Mouse (Mus musculus) CD4-positive, CD25-positive, alpha-beta regulatory T cell, adult 4 months (primary cell): ENCODE results near the gene Pdcd11. TPM values are rescaled to one million over a fixed set of nuclear protein-coding genes. Genes with fewer than 3 reads are reported as not detected.
"Not testable (repeated sequence)": the region's sequence is repeated elsewhere in the genome, so short reads cannot be mapped to it uniquely, and the experiment has no call there.

Experiments
- ATAC-seq: one replicate; pipeline ENCODE4 v1.8.0; 2017
- polyA plus RNA-seq, 2 experiments: library from polyadenylated mRNA; unstranded; fragments of 100-300 nt; shearing (Covaris generic); gene quantifications; one replicate each; pipeline ENCODE4 v1.2.1; 2017

Gene Pdcd11
- polyA plus RNA-seq, 2 experiments from 2014 or later = 7.9 to 9.4 TPM

DNA sequence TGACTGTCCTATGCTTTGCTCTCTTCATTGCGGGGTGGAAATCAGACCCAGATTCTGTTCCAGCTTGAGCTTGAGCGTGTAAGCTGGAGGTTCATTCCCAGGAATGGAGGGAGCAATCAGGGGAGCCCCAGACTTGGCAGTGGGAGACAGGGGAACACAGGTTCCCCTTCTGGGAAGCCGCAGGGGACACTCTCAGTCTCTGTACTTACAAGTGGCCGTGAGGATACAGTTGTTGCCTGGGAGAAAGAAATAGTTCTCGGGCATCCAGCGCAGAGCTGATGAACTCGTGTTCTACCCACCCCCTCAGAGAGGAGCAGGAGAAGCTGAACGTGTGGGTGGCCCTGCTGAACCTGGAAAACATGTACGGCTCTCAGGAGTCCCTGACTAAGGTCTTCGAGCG lies 38.3 kb downstream of the Pdcd11 start:
- ATAC-seq = no peak

DNA sequence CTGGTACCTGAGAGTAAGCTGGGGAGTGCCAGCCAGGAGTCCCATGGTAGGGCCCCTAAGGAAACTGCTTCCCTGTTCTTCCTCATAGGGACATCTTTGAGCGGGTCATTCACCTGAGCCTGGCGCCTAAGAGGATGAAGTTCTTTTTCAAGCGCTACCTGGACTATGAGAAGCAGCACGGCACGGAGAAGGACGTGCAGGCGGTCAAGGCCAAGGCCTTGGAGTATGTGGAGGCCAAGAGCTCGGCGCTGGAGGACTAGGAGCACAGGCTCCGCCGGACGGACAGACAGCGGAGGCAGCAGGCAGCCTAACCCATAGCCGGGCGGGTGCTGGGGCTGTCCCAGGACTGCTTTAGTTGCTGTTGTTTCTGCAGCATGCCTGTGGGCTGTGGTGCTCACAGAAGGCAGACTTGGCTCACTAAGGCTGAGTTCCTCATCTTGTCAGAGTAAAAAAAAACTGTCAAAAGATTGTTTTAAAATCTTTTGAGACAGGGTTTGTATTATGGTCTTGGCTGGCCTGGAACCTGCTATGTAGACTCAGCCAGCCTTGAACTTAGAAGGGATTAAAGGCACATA lies 40.1 kb downstream of the Pdcd11 start:
- ATAC-seq = no peak

DNA sequence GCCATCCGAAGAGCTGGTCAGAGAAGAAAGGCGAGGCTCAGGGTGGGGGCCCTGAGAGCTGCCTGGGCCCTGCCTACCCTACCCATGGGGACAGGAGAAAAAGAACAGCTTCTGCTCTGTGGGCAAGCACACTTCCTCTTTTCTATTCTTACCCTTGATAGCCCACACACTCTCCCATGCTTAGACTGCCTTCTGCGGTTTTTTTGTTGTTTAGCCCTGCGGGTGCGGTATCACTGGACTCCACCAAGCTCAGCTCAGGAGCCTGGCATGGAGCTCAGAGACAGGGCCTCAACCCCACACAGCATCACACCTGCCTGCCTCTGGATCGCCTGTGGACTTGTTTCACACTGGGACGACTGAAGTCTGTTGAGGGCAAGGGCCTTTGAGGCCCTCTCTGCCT lies 42.6 kb downstream of the Pdcd11 start:
- no peak for ATAC-seq

DNA sequence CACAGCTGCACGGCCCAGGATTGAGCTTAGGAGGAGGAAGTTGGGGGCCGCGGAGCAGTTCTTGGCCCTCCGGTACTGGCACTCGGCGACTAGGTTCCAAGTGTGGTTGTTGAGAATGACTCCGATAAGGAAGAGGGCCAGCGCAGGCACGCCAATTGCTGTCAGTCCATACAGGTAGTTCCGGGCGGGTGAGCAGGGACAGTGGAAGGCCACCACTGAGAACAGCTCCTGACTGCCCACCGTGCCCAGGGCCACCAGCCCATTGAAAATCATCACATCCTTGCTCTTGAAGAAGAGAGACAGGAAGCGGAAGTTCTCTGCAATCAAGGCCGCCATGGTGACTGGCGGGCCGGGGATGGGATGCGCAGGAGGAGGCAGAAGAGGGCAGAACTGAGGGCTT lies 45.0 kb downstream of the Pdcd11 start:
- ATAC-seq = no peak

DNA sequence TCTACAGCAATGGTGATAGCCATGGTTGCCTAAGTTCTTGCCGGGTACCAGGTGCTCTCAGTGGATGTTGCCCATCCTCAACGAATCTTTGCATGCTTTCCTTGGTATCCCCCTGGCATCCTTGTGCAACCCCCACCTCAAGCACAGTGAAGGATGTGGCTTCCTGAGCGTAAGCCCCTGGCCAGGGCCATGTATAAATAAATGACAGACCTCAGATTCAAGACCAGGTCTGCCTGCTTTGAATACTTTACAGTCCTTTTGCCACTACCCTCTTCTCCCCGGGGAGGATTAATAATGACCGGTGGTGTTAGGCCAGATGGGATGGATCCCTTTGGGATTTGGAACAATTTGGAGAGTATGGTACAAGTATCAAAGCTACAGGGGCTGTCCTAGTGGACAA lies 45.6 kb downstream of the Pdcd11 start:
- no peak for ATAC-seq

DNA sequence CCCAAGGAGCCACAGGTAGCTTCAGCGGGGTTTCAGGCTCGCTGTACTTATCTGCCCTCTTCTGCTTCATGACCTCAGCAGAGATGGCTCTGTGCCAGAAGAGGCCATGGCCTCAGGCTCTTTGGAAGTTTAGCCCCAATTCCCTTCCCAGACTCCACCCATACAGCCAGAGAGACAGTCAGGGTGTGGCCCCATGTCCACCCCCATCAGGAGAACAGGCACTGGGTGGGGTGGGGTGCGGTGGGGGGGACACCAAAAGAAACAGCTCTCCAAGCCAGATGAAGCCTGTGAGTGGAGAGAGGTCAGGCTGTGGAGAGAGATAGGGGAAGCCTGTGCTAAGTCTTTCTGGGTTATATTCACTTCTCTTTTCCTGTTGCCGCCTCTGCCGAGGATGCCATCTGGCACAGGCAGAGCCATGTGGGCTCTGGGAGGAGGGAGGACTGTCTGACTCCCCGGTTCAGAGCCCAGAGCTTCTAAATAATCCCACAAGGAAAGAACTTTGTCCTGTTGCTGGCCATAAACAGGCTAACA lies 46.5 kb downstream of the Pdcd11 start:
- ATAC-seq = no peak

DNA sequence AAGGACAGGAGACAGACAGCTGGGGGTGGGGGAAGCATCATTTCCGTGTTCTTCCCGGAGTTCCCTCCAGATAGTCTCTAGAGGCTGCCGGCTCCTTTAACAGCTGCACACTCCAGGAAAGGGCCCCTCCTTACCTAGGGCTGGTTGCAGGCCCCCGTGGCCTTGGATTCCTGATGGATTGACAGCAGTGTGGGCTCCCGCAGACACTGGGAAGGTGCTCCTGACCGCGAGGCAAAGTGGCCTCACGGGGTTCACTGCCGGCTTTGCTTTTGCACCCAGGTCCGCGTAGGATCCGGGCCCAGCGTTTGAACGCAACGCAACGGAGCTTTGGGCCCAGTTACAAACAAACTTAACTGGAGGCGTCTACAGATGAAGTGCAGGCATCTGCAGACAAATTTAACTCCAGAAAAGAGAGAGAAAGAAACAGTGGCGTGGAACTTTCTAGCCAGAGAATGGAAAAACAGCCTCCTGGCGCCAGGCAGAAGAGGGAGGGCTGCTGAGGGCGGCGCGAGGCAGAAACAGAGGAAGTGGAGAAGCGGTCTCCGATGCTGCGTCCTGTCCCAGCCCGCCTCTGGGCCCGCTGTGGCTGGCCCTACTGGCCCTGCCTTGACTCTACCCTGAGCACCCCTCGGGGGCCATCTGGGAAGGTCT lies 47.3 kb downstream of the Pdcd11 start, which contains the start of gene Calhm2:
Gene Calhm2, minus strand, starts transcription at position 524 of the 651 bp plus-strand sequence.
- ATAC-seq = peak; percentile 88

DNA sequence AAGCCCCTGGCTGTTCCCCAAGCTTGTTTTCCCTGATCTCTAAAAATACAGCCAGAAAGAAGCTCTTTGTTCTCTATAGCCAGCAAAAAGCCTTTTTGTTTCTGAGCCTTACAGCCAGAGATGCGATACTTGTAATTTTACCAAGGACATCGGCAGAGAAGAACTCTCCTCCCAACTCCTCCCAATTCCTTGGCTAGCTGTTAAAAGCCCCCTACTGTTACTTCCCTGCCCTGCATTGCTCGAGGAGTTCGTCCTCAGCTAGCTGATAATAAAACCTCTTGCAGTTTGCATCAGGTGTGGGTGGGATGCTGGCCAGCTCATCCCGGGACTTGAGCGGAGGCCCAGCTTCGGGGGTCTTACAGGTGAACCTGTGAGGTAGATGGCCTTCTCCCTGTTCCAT lies 49.0 kb downstream of the Pdcd11 start:
- not testable (repeated sequence) for ATAC-seq

DNA sequence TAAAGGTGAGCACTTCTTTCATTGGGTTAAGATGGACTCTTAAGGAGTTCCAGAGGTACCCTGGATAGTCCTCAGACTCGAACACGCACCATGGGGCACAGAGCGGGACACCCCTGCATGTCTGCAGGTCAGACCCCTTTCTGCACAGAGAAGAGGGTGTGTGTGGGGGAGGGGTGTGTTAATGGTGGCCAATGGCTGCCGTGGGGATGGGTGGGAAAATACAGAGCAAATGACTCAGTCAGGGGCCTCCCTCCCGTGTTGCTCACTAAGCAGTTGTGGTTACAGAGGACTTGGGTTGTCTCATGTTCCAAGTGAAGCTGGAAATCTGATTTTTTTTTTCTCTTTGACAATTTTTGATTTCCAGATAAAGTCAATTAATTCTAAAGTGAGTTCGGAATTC lies 51.9 kb downstream of the Pdcd11 start:
- ATAC-seq = no peak

DNA sequence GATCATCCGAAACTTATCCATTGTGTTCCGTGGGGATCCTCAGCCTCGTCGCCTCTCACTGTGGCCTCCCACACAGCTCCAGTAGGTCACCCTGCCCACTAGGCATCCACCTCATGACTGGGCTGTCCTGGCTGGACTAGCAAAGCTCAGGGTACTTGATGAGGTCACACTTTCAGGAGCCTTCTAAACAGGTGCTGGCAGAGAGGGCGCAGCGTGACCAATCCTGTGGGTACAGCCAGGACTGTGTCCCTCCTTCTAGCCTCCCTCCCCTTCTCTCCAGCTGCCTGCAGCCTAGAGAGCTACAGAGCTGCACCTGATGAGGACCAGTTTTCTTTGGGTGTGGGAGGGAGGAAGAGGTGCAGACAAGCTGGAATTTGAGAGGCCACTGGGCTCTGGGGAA lies 53.6 kb downstream of the Pdcd11 start, which contains the start of gene Calhm1:
Gene Calhm1, minus strand, starts transcription at position 101 of the 400 bp plus-strand sequence.
- ATAC-seq = no peak

DNA sequence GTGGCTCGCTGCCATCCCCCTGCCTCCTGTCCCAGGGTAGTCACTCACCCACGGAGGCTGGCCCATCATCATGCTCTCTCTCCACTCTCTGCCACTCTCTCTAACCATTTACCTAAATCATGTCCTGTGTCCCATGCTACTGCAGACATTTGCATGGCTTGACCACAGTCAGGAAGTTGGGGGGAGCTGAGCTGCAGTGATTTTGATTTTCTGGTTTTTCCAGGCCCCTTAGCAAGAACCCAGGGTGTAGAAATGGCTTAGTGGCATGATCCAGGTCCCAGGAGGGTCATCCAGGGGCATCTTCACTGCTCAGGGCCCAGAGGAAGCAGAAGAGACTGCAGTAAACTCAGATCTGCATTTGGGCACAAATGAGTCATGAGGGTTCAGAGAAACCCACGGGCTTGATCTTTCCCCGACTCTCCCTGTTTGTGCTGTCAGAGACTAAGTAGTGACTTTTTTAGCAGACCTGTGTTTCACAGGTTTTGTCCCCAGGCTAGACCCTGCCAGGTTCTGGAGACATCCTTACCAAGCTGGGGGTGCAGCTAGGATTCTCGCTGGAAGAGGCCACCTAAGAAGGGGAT lies 57.8 kb downstream of the Pdcd11 start:
- no peak for ATAC-seq

DNA sequence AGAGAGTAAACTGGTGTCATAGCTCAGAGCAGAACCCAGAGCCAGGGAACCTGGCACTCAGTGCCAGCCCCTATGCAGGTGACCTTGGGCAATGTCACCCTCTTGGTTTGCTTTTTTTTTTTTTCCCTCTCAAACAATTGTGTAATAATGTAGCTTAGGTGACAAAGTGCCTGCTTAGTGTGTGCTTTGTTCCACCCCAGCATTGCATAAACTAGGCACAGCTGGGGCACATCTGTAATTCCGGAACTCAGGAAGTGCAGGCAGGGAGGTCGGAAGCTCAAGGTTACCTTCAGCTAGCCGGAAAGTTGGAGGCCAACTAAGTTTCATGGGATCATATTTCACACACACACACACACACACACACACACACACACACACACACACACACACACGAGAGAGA lies 59.3 kb downstream of the Pdcd11 start:
- no peak for ATAC-seq

DNA sequence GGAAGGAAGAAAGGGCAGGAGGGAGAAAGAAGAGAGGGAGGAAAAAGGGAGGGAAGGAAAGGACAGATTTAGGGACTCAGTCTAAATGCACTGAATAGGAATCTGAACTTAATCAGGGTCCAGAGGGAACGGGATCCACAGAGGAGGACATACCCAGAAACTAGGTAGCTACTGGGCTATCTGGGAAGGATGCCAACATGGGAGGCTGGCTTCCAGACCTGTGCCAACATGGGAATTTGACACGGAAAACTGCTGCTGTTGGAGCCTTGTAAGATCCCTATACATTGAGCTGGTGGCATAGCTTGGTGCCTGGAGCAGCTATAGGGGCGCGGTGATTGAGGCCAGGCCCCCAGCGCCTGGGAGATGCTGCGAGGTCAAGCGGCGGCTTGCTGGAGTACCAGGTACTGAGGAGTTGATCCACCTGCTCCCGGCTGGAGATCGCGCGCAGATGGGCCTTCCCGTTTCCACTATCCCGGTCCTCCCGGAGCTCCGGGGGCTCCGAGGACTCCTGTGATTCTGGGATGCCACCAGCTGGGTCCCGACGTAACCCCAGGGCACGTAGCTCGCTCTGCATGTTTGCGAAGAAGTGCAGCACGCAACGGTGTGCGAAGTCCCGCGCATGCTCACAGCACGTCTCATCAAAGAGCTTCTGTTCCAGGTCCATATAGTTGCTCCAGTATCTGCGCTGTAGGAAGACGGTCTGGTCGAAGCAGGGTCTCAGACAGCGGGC lies 60.9 kb downstream of the Pdcd11 start:
- ATAC-seq = no peak

DNA sequence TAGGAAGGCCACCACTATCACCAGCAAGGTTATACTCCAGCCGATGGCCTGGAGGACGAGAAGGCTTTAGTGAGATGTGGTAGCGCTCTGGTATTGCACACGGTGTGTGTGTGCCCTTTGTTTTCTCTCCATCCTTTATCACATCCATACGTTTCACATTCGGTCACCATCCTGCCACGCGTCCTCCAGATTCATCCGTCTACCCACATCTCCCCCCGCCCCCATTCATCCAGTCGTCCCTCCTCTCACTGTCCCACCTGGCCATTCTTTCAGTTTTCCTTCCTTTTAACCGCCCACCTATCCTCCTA lies 61.4 kb downstream of the Pdcd11 start:
- no peak for ATAC-seq

DNA sequence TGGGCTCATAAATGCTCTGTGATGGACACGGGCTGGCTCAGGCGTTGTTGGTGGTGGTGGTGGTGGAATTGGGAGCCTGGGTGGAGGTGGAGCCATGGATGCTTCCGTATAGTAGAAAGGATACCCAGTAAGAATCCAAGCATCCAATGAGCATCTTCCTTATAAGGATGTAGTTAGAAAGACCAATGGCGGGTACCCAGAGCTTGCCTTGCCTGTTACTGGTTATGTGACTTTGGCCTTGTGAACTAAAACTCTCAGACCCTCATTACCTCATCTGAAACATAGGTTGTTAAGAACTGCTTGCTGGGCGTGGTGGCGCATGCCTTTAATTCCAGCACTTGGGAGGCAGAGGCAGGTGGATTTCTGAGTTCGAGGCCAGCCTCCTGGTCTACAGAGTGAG lies 63.2 kb downstream of the Pdcd11 start:
- no peak for ATAC-seq

DNA sequence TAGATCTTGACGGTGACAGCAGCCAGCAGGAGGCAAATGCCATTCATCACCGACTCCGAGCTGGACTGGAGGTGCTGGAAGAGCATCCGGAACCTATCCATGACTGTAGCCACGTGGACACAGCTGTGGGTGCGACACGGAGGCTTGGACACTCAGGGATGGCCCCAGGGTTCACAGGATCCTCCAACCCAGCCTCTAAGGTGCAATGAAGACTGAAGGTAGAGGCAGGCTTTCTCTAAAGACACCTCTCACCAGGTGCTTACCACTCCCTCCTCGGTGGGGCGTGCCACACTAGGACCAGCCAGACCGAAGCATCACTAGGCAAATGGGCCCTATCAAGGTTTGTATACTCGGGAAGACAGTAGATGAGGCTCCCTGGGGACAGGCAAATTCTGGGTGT lies 67.1 kb downstream of the Pdcd11 start, which contains the start of gene Calhm3:
Gene Calhm3, minus strand, starts transcription at position 101 of the 400 bp plus-strand sequence.
- no peak for ATAC-seq

DNA sequence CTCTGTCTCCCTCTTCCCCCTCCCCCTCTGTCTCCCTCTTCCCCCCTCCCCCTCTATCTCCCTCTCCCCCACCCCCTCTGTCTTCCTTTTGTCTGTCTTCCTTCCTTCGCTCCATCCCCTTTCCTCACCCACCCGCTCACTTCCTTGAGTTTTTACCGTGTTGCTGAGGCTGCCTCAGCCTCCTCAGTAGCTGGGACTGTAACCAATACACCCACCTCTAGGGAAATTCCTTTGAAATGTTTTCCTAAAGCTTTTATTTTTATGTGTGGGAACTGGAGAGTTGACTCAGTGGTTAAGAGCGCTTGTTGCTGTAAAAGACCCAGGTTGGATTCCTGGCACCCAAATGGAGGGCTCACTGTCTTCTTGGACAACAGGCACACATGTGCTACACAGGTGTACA lies 71.1 kb downstream of the Pdcd11 start:
- ATAC-seq = no peak

DNA sequence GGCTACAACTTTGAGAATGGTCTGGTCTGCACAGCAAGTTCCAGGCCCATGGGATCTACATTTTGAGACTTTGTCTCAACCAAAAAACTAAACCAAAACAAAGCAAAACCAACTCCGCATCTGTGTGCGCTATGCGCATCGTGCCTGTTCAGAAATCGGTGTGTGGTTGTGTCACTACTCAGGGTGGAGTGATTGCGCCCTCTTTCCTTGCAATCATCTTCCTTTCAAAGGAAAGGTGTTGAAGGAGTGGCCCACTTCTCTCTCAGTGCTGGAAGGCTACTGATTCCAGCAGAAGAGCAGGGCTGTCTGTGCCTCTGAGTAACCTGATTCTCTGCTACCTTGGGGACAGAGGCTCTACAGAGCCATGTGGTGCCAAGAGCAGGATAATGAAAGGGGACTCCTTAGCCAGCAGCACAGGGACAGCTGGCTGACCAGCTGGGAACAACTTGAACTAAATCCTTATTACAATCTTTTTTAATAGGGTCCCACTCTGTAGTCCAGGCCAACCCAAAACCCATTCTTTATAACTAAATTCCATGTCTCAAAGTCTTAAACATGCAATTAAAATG lies 72.7 kb downstream of the Pdcd11 start:
- ATAC-seq = no peak

DNA sequence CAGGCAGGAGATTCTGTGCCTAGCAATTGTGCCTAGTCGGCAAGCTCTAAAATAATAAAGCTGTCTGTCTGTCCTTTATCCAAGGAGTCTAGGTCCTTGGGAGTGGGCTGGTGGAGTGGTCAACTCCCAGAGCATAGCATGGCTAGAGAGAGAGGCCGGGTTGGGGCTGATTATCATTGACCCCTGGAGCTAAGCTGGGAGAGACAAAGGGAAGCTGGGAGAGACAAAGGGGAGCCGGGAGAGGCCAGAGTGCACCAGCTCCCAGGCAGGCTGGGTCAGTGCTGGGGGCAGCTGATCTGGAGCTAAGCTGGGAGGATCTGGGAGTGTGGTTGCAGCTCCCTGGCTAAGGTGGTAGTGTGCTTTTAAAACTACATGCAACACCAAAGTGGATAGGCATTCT lies 76.2 kb downstream of the Pdcd11 start:
- ATAC-seq = no peak

DNA sequence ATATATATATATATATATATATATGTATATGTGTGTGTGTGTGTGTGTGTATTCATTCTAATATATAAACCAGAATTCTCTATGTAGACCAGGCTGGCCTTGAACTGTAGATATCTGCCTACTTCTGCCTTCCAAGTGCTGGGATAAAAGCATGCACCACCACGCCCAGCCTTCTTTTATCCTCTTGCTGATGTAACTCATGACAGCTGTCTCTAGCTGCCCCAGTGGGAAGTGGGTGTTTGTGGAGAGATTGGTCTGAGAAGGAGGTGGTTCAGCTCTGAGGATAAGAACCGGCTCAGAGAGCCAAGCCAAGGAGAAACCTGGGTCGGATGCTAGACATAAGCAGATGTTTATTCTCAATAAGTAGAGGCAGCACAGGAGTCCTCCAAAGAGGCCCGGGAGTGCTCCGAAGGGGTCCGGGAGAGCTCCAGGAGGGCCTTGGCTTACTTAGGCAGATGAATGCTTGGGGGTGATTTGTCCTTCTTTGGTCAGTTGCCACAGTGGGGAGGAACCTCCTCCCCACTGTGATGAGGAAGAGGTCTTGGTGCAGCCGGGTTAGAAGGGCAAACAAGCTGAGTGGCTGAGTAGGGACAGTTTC lies 77.1 kb downstream of the Pdcd11 start:
- no peak for ATAC-seq

DNA sequence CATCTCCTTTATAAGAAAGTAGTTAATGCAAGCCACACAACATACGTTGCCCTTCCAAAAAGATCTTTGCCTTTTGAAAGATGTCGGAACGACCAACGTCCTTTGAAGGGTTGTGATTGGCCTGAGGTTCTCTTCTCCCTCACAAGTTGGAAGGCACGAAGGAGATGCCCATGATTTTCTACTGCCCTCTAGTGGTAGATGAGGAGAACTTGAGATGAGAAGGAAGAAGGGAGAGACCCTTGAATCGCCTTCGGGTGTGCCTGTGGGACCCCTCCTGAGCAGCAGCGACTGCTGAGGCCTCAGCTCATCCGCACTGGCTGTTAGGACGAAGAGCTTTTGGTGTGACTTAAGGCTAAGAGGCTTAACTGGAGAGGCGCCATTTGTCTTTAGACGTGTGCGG lies 77.7 kb downstream of the Pdcd11 start:
- no peak for ATAC-seq

DNA sequence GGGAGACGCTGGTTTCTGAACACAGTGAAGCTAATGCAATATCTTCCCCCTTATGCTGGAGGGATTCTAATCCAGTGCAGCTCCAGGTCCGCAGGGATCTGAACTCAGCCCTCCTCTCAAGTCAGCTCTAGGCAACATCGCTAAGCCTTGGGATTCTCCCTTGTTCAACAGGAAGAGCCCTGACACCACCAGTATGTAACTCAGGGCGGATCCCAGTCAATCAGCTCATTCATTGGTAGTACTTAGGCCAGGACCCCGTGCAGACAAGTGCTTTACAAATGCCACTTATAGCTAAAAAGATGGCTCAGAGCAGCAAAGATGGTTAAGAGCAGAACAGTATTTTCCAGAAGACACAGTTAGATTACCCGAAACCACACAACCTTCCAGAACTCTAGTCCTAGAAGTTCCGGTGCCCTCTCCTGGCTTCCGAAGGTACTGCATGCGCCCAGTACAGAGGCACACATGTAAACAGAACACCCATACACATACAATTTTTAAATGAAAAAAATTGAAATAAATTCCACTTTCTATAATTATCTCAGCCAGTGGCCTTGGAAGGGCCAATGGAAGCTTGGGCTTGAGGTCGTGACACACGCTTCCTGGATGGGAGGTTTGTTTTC lies 78.3 kb downstream of the Pdcd11 start:
- peak; percentile 85 for ATAC-seq
